Mouse (Mus musculus): ENCODE results near the gene Mrps16. TPM values are rescaled to one million over a fixed set of nuclear protein-coding genes. Genes with fewer than 3 reads are reported as not detected.

Gene Mrps16
- polyA plus RNA-seq, 1 experiment from 2014 or later, result 103 TPM

GRCm38 (mm10) chr14:20378313-20379061 is 14.9 kb downstream of the Mrps16 start:
- Histone ChIP-seq H3K9me3 (ENCODE audit: control insufficient read depth, low read length) (no peaks in the 10 kb centered on the region), H3K9ac (ENCODE audit: low read length) (no peak overlapping the region), H3K36me3 (ENCODE audit: control insufficient read depth, insufficient read depth, low read length) (peaks cover 68% of the 10 kb centered on the region), H3K27ac (ENCODE audit: low read depth) (no peak overlapping the region), H3K4me3 (ENCODE audit: low read depth, low read length) (no peak overlapping the region), H3K27me3 (replicated peaks; ENCODE audit: control insufficient read depth, insufficient read depth, low read length) (no peaks in the 10 kb centered on the region), H3K4me2 (ENCODE audit: low read length) (no peak overlapping the region), H3K4me1 (replicated peaks; ENCODE audit: control insufficient read depth, insufficient read depth, low read length) (no peaks in the 10 kb centered on the region)
- peak; percentile 75 for ATAC-seq (replicated peaks; ENCODE audit: low FRiP score, low TSS enrichment, low read depth)
- DNase-seq (ENCODE audit: low spot score), result peak; percentile 63
- WGBS, result 40% methylated on average over 13 of the region's 13 CpGs

GRCm38 (mm10) chr14:20377112-20377521 is 16.3 kb downstream of the Mrps16 start:
- no peaks in the 10 kb centered on the region for H3K9me3 ChIP-seq (ENCODE audit: control insufficient read depth, low read length)
- peaks cover 63% of the 10 kb centered on the region for H3K36me3 ChIP-seq (ENCODE audit: control insufficient read depth, insufficient read depth, low read length)
- H3K4me2 ChIP-seq (ENCODE audit: low read length), result no peak overlapping the region
- ATAC-seq (replicated peaks; ENCODE audit: low FRiP score, low TSS enrichment, low read depth), result 0 out of 2 replicates have a peak, but pooled peaks have one; percentile 15
- no peaks in the 10 kb centered on the region for H3K27me3 ChIP-seq (replicated peaks; ENCODE audit: control insufficient read depth, insufficient read depth, low read length)
- 61% methylated on average over 4 of the region's 4 CpGs for WGBS
- DNase-seq (ENCODE audit: low spot score), result no peak
- no peaks in the 10 kb centered on the region for H3K4me1 ChIP-seq (replicated peaks; ENCODE audit: control insufficient read depth, insufficient read depth, low read length)
- H3K9ac ChIP-seq (ENCODE audit: low read length), result no peak overlapping the region
- H3K4me3 ChIP-seq (ENCODE audit: low read depth, low read length), result no peak overlapping the region
- H3K27ac ChIP-seq (ENCODE audit: low read depth), result no peak overlapping the region

- H3K9ac ChIP-seq (ENCODE audit: low read length), result no peak overlapping the region
- DNase-seq (ENCODE audit: low spot score) (no peak), ATAC-seq (replicated peaks; ENCODE audit: low FRiP score, low TSS enrichment, low read depth) (no peak)
- no peaks in the 10 kb centered on the region for H3K27me3 ChIP-seq (replicated peaks; ENCODE audit: control insufficient read depth, insufficient read depth, low read length)
- H3K27ac ChIP-seq (ENCODE audit: low read depth), result no peak overlapping the region
- 88% methylated on average over 1 of the region's 1 CpGs for WGBS
- H3K4me2 ChIP-seq (ENCODE audit: low read length), result no peak overlapping the region
- peaks cover 60% of the 10 kb centered on the region for H3K36me3 ChIP-seq (ENCODE audit: control insufficient read depth, insufficient read depth, low read length)
- no peaks in the 10 kb centered on the region for H3K9me3 ChIP-seq (ENCODE audit: control insufficient read depth, low read length)
- no peak overlapping the region for H3K4me3 ChIP-seq (ENCODE audit: low read depth, low read length)
- no peaks in the 10 kb centered on the region for H3K4me1 ChIP-seq (replicated peaks; ENCODE audit: control insufficient read depth, insufficient read depth, low read length)
These were observed 21.6 kb downstream of the Mrps16 start for GRCm38 (mm10) chr14:20371854-20372253.

GRCm38 (mm10) chr14:20370798-20371197 is 22.6 kb downstream of the Mrps16 start:
- Histone ChIP-seq H3K27ac (ENCODE audit: low read depth) (no peak overlapping the region), H3K27me3 (replicated peaks; ENCODE audit: control insufficient read depth, insufficient read depth, low read length) (no peaks in the 10 kb centered on the region), H3K36me3 (ENCODE audit: control insufficient read depth, insufficient read depth, low read length) (peaks cover 59% of the 10 kb centered on the region), H3K4me3 (ENCODE audit: low read depth, low read length) (no peak overlapping the region), H3K9ac (ENCODE audit: low read length) (no peak overlapping the region), H3K4me1 (replicated peaks; ENCODE audit: control insufficient read depth, insufficient read depth, low read length) (no peaks in the 10 kb centered on the region), H3K9me3 (ENCODE audit: control insufficient read depth, low read length) (no peaks in the 10 kb centered on the region), H3K4me2 (ENCODE audit: low read length) (no peak overlapping the region)
- DNase-seq (ENCODE audit: low spot score) (no peak), ATAC-seq (replicated peaks; ENCODE audit: low FRiP score, low TSS enrichment, low read depth) (no peak)
- WGBS, result 79% methylated on average over 7 of the region's 7 CpGs

- Histone ChIP-seq H3K4me1 (replicated peaks; ENCODE audit: control insufficient read depth, insufficient read depth, low read length) (no peaks in the 10 kb centered on the region), H3K4me3 (ENCODE audit: low read depth, low read length) (no peak overlapping the region), H3K27me3 (replicated peaks; ENCODE audit: control insufficient read depth, insufficient read depth, low read length) (no peaks in the 10 kb centered on the region), H3K36me3 (ENCODE audit: control insufficient read depth, insufficient read depth, low read length) (peaks cover 64% of the 10 kb centered on the region), H3K9me3 (ENCODE audit: control insufficient read depth, low read length) (no peaks in the 10 kb centered on the region), H3K9ac (ENCODE audit: low read length) (no peak overlapping the region), H3K27ac (ENCODE audit: low read depth) (no peak overlapping the region), H3K4me2 (ENCODE audit: low read length) (no peak overlapping the region)
- 94% methylated on average over 3 of the region's 3 CpGs for WGBS
- no peak for ATAC-seq (replicated peaks; ENCODE audit: low FRiP score, low TSS enrichment, low read depth)
- no peak for DNase-seq (ENCODE audit: low spot score)
These were observed 25.2 kb downstream of the Mrps16 start for GRCm38 (mm10) chr14:20368271-20368670.

- H3K9ac ChIP-seq (ENCODE audit: low read length), result no peak overlapping the region
- no peaks in the 10 kb centered on the region for H3K27me3 ChIP-seq (replicated peaks; ENCODE audit: control insufficient read depth, insufficient read depth, low read length)
- no peak for ATAC-seq (replicated peaks; ENCODE audit: low FRiP score, low TSS enrichment, low read depth)
- no peak for DNase-seq (ENCODE audit: low spot score)
- 91% methylated on average over 4 of the region's 4 CpGs for WGBS
- no peaks in the 10 kb centered on the region for H3K9me3 ChIP-seq (ENCODE audit: control insufficient read depth, low read length)
- H3K4me1 ChIP-seq (replicated peaks; ENCODE audit: control insufficient read depth, insufficient read depth, low read length), result no peaks in the 10 kb centered on the region
- H3K27ac ChIP-seq (ENCODE audit: low read depth), result no peak overlapping the region
- no peak overlapping the region for H3K4me2 ChIP-seq (ENCODE audit: low read length)
- H3K36me3 ChIP-seq (ENCODE audit: control insufficient read depth, insufficient read depth, low read length), result peaks cover 95% of the 10 kb centered on the region
- H3K4me3 ChIP-seq (ENCODE audit: low read depth, low read length), result no peak overlapping the region
These were observed 30.2 kb downstream of the Mrps16 start for GRCm38 (mm10) chr14:20363230-20363629.

GRCm38 (mm10) chr14:20347991-20348541 is 45.4 kb downstream of the Mrps16 start, which contains the start of the genes Ecd and Fam149b:
Ecd (minus strand) TSS chr14:20348121.
Fam149b (plus strand) TSS chr14:20348162.
- Histone ChIP-seq H3K27me3 (replicated peaks; ENCODE audit: control insufficient read depth, insufficient read depth, low read length) (no peaks in the 10 kb centered on the region), H3K4me3 (ENCODE audit: low read depth, low read length) (peak within 1 kb of the TSS; percentile 86), H3K27ac (ENCODE audit: low read depth) (peak within 1 kb of the TSS; percentile 92), H3K9me3 (ENCODE audit: control insufficient read depth, low read length) (no peaks in the 10 kb centered on the region), H3K36me3 (ENCODE audit: control insufficient read depth, insufficient read depth, low read length) (peaks cover 35% of the 10 kb centered on the region; the same call in 1 of the 2 replicates), H3K9ac (ENCODE audit: low read length) (peak within 1 kb of the TSS; percentile 93), H3K4me2 (ENCODE audit: low read length) (peak within 1 kb of the TSS; percentile 89), H3K4me1 (replicated peaks; ENCODE audit: control insufficient read depth, insufficient read depth, low read length) (peaks cover 10% of the 10 kb centered on the region)
- DNase-seq (ENCODE audit: low spot score) (peak; percentile 98), ATAC-seq (replicated peaks; ENCODE audit: low FRiP score, low TSS enrichment, low read depth) (peak; percentile 100)
- WGBS, result under 1% methylated on average over 41 of the region's 42 CpGs

- ATAC-seq (replicated peaks; ENCODE audit: low FRiP score, low TSS enrichment, low read depth), result peak; percentile 62; the same call in 1 of the 2 replicates
- no peaks in the 10 kb centered on the region for H3K27me3 ChIP-seq (replicated peaks; ENCODE audit: control insufficient read depth, insufficient read depth, low read length)
- peaks cover 10% of the 10 kb centered on the region for H3K4me1 ChIP-seq (replicated peaks; ENCODE audit: control insufficient read depth, insufficient read depth, low read length)
- no peaks in the 10 kb centered on the region for H3K9me3 ChIP-seq (ENCODE audit: control insufficient read depth, low read length)
- DNase-seq (ENCODE audit: low spot score), result no peak
- peak overlapping the region; percentile 86 for H3K4me3 ChIP-seq (ENCODE audit: low read depth, low read length)
- H3K9ac ChIP-seq (ENCODE audit: low read length), result peak overlapping the region; percentile 93
- WGBS, result 4% methylated on average over 15 of the region's 15 CpGs
- H3K4me2 ChIP-seq (ENCODE audit: low read length), result peak overlapping the region; percentile 89
- peaks cover 30% of the 10 kb centered on the region for H3K36me3 ChIP-seq (ENCODE audit: control insufficient read depth, insufficient read depth, low read length)
- H3K27ac ChIP-seq (ENCODE audit: low read depth), result peak overlapping the region; percentile 92
These were observed 45.9 kb downstream of the Mrps16 start for GRCm38 (mm10) chr14:20347441-20347990.

Data from intestine, embryonic 14.5 days (tissue).